Mouse (Mus musculus) midbrain, postnatal 0 days (tissue): ENCODE data around the gene Pdap1. TPM values are rescaled to one million over a fixed set of nuclear protein-coding genes. Genes with fewer than 3 reads are reported as not detected.
A peak's percentile ranks its signal among the peaks of the same experiment; 100 is the strongest.

ENCODE experiments used
- ATAC-seq: fragments of 200-750 bp; cut with Nextera tagmentation; 2 replicates; pipeline ENCODE4 v1.8.0; 2017; ENCODE audit warnings: moderate number of reproducible peaks, mild to moderate bottlenecking, moderate TSS enrichment, moderate library complexity; ENCODE audit not compliant: low FRiP score
- DNase-seq: peaks from one replicate; pipeline ENCODE4 v3.0.0-alpha.2; 2015; ENCODE audit warnings: low spot score
- H3K27ac ChIP-seq: fragments of 300-500 bp; sonication (generic); 2 replicates; pipeline ENCODE4 v1.5.1; 2014; ENCODE audit warnings: low read depth, mild to moderate bottlenecking, low read length, mixed read lengths
- H3K27me3 ChIP-seq: fragments of 300-500 bp; sonication (generic); 2 replicates; pipeline ENCODE4 v1.6.1; 2014; ENCODE audit warnings: low read length, control low read depth, mixed read lengths; ENCODE audit not compliant: insufficient read depth
- H3K36me3 ChIP-seq: fragments of 300-500 bp; sonication (generic); 2 replicates; pipeline ENCODE4 v1.6.1; 2014; ENCODE audit warnings: low read length, control low read depth, mixed read lengths; ENCODE audit not compliant: insufficient read depth
- H3K4me1 ChIP-seq: fragments of 300-500 bp; sonication (generic); 2 replicates; pipeline ENCODE4 v1.6.1; 2014; ENCODE audit warnings: mild to moderate bottlenecking, control low read depth, antibody characterized with exemption, low read length, mixed read lengths; ENCODE audit not compliant: insufficient read depth
- H3K4me2 ChIP-seq: fragments of 300-500 bp; sonication (generic); 2 replicates; pipeline ENCODE4 v1.6.1; 2014; ENCODE audit warnings: low read depth, mild to moderate bottlenecking, low read length, mixed read lengths; ENCODE audit not compliant: poor library complexity, severe bottlenecking
- H3K4me3 ChIP-seq: fragments of 300-500 bp; sonication (generic); 2 replicates; pipeline ENCODE4 v1.5.1; 2014; ENCODE audit warnings: low read depth, mild to moderate bottlenecking, low read length, moderate library complexity
- H3K9ac ChIP-seq: fragments of 300-500 bp; sonication (generic); replicated peaks from 2 replicates; pipeline ENCODE4 v1.6.1; 2014; ENCODE audit warnings: mild to moderate bottlenecking, low read length, moderate library complexity, mixed read lengths; ENCODE audit not compliant: poor library complexity, severe bottlenecking
- H3K9me3 ChIP-seq: fragments of 300-500 bp; sonication (generic); 2 replicates; pipeline ENCODE4 v1.6.1; 2016; ENCODE audit warnings: low read length, control low read depth
- CTCF ChIP-seq: IDR thresholded peaks from 2 replicates; pipeline ENCODE4 v1.5.1; 2016; ENCODE audit warnings: antibody characterized with exemption, mild to moderate bottlenecking
- WGBS: fragments of 180-500 bp; shearing (Covaris S2); extraction: QIAGEN DNeasy Blood & Tissue Kit; methylation state at CpG from one replicate; pipeline ENCODE4 v1.1.7; 2014; 5-methylcytosine and 5-hydroxymethylcytosine counted together
- polyA plus RNA-seq: library from polyadenylated mRNA; unstranded; fragments of >200 nt; fragmentation: Nextera tagmentation; extraction: Ambion mirVana; gene quantifications from 2 replicates; pipeline ENCODE4 v1.2.1, GENCODE M21; 2015
- total RNA-seq: library from RNA; depleted of rRNA; stranded (reverse); fragments of >200 nt; gene quantifications from 2 replicates; pipeline ENCODE4 v1.2.3, GENCODE M21; 2014

Gene Pdap1
- total and polyA plus RNA-seq, 2 experiments from 2014 or later = 47.7 to 141 TPM

- peaks cover 11% of the 10 kb centered on the region; the same call in 1 of the 2 replicates for H3K4me1 ChIP-seq
- H3K9ac ChIP-seq = peak within 1 kb of the TSS; percentile 84
- under 1% methylated on average over 46 of the region's 51 CpGs for WGBS
- peak within 1 kb of the TSS; percentile 82 for H3K4me2 ChIP-seq
- DNase-seq (peak; percentile 100), ATAC-seq (peak; percentile 92)
- TF ChIP-seq CTCF = 0 out of 2 replicates have a peak, but pooled peaks have one; percentile 1
- no peaks in the 10 kb centered on the region for H3K27me3 ChIP-seq
- H3K9me3 ChIP-seq = no peaks in the 10 kb centered on the region
- H3K36me3 ChIP-seq = peaks cover 25% of the 10 kb centered on the region
- H3K4me3 ChIP-seq = peak within 1 kb of the TSS; percentile 77
- peak within 1 kb of the TSS; percentile 77 for H3K27ac ChIP-seq
Measured at GRCm38 (mm10) chr5:145166536-145167305, 26.7 kb upstream of the Pdap1 start, which contains the start of the genes Ptcd1 and Cpsf4. Gene Ptcd1 (minus strand): TSS chr5:145167108. Gene Cpsf4 (plus strand): TSS chr5:145167213.

DNA sequence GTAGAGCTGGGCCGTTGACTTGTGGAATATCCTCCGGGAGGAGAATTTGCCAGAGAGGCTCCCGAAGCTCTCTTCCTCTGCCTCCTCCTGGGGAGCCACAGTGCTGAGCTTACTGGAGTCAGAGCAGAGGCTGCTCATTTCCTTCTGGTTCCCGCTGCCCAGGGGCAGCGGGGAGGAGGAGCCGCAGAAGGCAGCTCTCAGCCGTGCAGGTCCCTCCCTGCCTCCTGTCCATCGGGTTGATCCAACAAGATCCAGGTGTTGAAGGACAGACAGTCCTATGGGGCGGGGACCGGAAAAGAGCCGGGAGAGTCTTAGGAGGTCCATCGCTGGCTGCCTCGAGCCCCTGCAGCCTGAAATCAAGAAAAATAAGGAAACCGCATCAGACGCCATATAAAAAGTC is 25.1 kb upstream of the Pdap1 start:
- Histone ChIP-seq H3K9me3 (no peaks in the 10 kb centered on the region), H3K4me1 (peaks cover 11% of the 10 kb centered on the region; the same call in 1 of the 2 replicates), H3K36me3 (peaks cover 27% of the 10 kb centered on the region), H3K4me3 (no peak overlapping the region), H3K4me2 (no peak overlapping the region), H3K27me3 (no peaks in the 10 kb centered on the region), H3K9ac (no peak overlapping the region), H3K27ac (no peak overlapping the region)
- 89% methylated on average over 15 of the region's 15 CpGs for WGBS
- no peak for DNase-seq
- no peak for ATAC-seq
- no peak for TF ChIP-seq CTCF

DNA sequence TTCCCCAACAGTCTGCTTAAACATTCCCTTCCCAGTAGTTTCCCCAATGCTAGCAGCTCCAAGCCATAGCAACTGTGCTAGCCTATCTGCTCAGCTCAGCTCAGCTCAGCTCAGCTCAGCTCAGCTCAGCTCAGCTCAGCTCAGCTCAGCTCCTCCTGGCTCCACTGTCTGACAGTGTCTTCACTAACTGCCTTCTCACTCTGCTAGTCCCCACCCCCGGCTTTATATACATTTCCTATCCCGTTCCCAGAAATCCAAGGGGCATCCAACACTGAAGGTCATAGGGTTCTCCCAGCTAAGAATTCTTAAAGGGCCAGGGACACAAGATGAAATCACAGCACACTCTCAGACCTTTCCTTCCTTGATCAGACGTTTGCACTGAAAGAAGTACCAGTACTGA is 24.7 kb upstream of the Pdap1 start:
- 81% methylated on average over 3 of the region's 3 CpGs for WGBS
- Histone ChIP-seq H3K4me2 (no peak overlapping the region), H3K9me3 (no peaks in the 10 kb centered on the region), H3K4me3 (no peak overlapping the region), H3K9ac (no peak overlapping the region), H3K27me3 (no peaks in the 10 kb centered on the region), H3K4me1 (peaks cover 11% of the 10 kb centered on the region; the same call in 1 of the 2 replicates), H3K36me3 (peaks cover 30% of the 10 kb centered on the region), H3K27ac (no peak overlapping the region)
- no peak for DNase-seq
- ATAC-seq = no peak
- TF ChIP-seq CTCF = no peak

DNA sequence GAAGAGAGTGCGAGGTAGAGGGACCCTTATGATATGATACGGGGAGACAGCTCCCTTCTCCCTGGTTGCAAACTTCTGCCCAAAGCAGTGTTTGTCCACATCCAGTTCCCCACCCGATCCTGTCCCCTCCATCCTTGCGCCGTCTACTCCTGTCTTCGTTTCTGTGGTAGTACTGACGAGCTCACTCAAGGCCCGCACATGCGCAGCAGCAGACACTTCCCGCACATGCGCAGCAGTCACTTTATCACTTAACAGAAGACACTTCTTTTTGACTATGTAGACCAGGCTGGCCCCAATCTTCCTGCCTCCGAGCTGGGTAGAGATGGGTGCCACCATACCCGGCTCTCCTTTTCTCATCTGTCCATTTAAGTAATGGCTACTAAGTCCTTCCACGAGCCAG is 21.3 kb upstream of the Pdap1 start:
- DNase-seq (no peak), ATAC-seq (no peak)
- H3K9ac ChIP-seq = no peak overlapping the region
- no peak overlapping the region for H3K4me2 ChIP-seq
- TF ChIP-seq CTCF = no peak
- H3K4me1 ChIP-seq = peaks cover 4% of the 10 kb centered on the region; the same call in 1 of the 2 replicates
- WGBS = 96% methylated on average over 14 of the region's 14 CpGs
- H3K9me3 ChIP-seq = no peaks in the 10 kb centered on the region
- H3K4me3 ChIP-seq = no peak overlapping the region
- peaks cover 54% of the 10 kb centered on the region for H3K36me3 ChIP-seq
- H3K27me3 ChIP-seq = no peaks in the 10 kb centered on the region
- no peak overlapping the region for H3K27ac ChIP-seq

GRCm38 (mm10) chr5:145152690-145153089 is 12.7 kb upstream of the Pdap1 start:
- H3K9me3 ChIP-seq = no peaks in the 10 kb centered on the region
- H3K36me3 ChIP-seq = peaks cover 78% of the 10 kb centered on the region
- H3K27ac ChIP-seq = no peak overlapping the region
- DNase-seq = no peak
- no peak; the same call in 1 of the 2 replicates for TF ChIP-seq CTCF
- no peaks in the 10 kb centered on the region for H3K4me1 ChIP-seq
- no peak overlapping the region for H3K9ac ChIP-seq
- H3K27me3 ChIP-seq = no peaks in the 10 kb centered on the region
- no peak for ATAC-seq
- no peak overlapping the region for H3K4me2 ChIP-seq
- no peak overlapping the region for H3K4me3 ChIP-seq
- 95% methylated on average over 5 of the region's 5 CpGs for WGBS

- 94% methylated on average over 6 of the region's 6 CpGs for WGBS
- Histone ChIP-seq H3K4me1 (no peaks in the 10 kb centered on the region), H3K27me3 (no peaks in the 10 kb centered on the region), H3K36me3 (peaks cover 85% of the 10 kb centered on the region), H3K9ac (no peak overlapping the region), H3K27ac (no peak overlapping the region), H3K4me2 (no peak overlapping the region), H3K4me3 (no peak overlapping the region), H3K9me3 (no peaks in the 10 kb centered on the region)
- no peak for ATAC-seq
- DNase-seq = no peak
- no peak for TF ChIP-seq CTCF
Measured at GRCm38 (mm10) chr5:145149294-145149693, 9.3 kb upstream of the Pdap1 start.
